Mouse (Mus musculus): Measurements from ENCODE around the gene Lrrc75a. TPM values are rescaled to one million over a fixed set of nuclear protein-coding genes. Genes with fewer than 3 reads are reported as not detected.

Lrrc75a gene
- polyA plus RNA-seq, 1 experiment from 2014 or later, result 10.5 TPM

GRCm38 (mm10) chr11:62612604-62613003 is 35.7 kb downstream of the Lrrc75a start:
- Histone ChIP-seq H3K4me1 (replicated peaks; ENCODE audit: control insufficient read depth, insufficient read depth, low read length) (peaks cover 30% of the 10 kb centered on the region), H3K27ac (peak overlapping the region; percentile 94), H3K4me2 (replicated peaks) (peak overlapping the region; percentile 57), H3K36me3 (replicated peaks; ENCODE audit: control insufficient read depth, insufficient read depth) (peaks cover 20% of the 10 kb centered on the region), H3K27me3 (ENCODE audit: control insufficient read depth, insufficient read depth, low read length) (no peaks in the 10 kb centered on the region), H3K9me3 (ENCODE audit: control insufficient read depth, low read length) (no peaks in the 10 kb centered on the region), H3K4me3 (replicated peaks; ENCODE audit: low read length) (no peak overlapping the region), H3K9ac (peak overlapping the region; percentile 56)
- WGBS, result 36% methylated on average over 10 of the region's 10 CpGs
- DNase-seq (ENCODE audit: low spot score), result no peak
- no peak for ATAC-seq (ENCODE audit: low FRiP score)

GRCm38 (mm10) chr11:62610304-62610703 is 38.0 kb downstream of the Lrrc75a start:
- Histone ChIP-seq H3K9ac (no peak overlapping the region), H3K36me3 (replicated peaks; ENCODE audit: control insufficient read depth, insufficient read depth) (peaks cover 43% of the 10 kb centered on the region), H3K9me3 (ENCODE audit: control insufficient read depth, low read length) (no peaks in the 10 kb centered on the region), H3K4me3 (replicated peaks; ENCODE audit: low read length) (no peak overlapping the region), H3K27ac (no peak overlapping the region), H3K27me3 (ENCODE audit: control insufficient read depth, insufficient read depth, low read length) (no peaks in the 10 kb centered on the region), H3K4me1 (replicated peaks; ENCODE audit: control insufficient read depth, insufficient read depth, low read length) (peaks cover 36% of the 10 kb centered on the region), H3K4me2 (replicated peaks) (no peak overlapping the region)
- DNase-seq (ENCODE audit: low spot score) (no peak), ATAC-seq (ENCODE audit: low FRiP score) (no peak)
- WGBS, result 87% methylated on average over 6 of the region's 6 CpGs

- Histone ChIP-seq H3K36me3 (replicated peaks; ENCODE audit: control insufficient read depth, insufficient read depth) (peaks cover 56% of the 10 kb centered on the region), H3K9me3 (ENCODE audit: control insufficient read depth, low read length) (no peaks in the 10 kb centered on the region), H3K4me2 (replicated peaks) (no peak overlapping the region), H3K4me3 (replicated peaks; ENCODE audit: low read length) (no peak overlapping the region), H3K4me1 (replicated peaks; ENCODE audit: control insufficient read depth, insufficient read depth, low read length) (peaks cover 36% of the 10 kb centered on the region), H3K27me3 (ENCODE audit: control insufficient read depth, insufficient read depth, low read length) (no peaks in the 10 kb centered on the region), H3K9ac (no peak overlapping the region), H3K27ac (no peak overlapping the region)
- 80% methylated on average over 10 of the region's 10 CpGs for WGBS
- ATAC-seq (ENCODE audit: low FRiP score) (no peak), DNase-seq (ENCODE audit: low spot score) (no peak)
These were observed 39.3 kb downstream of the Lrrc75a start for GRCm38 (mm10) chr11:62608826-62609675.

- Histone ChIP-seq H3K4me3 (replicated peaks; ENCODE audit: low read length) (no peak overlapping the region), H3K4me1 (replicated peaks; ENCODE audit: control insufficient read depth, insufficient read depth, low read length) (peaks cover 36% of the 10 kb centered on the region), H3K27me3 (ENCODE audit: control insufficient read depth, insufficient read depth, low read length) (no peaks in the 10 kb centered on the region), H3K27ac (no peak overlapping the region), H3K36me3 (replicated peaks; ENCODE audit: control insufficient read depth, insufficient read depth) (peaks cover 58% of the 10 kb centered on the region), H3K9ac (no peak overlapping the region), H3K4me2 (replicated peaks) (no peak overlapping the region), H3K9me3 (ENCODE audit: control insufficient read depth, low read length) (no peaks in the 10 kb centered on the region)
- 88% methylated on average over 1 of the region's 1 CpGs for WGBS
- DNase-seq (ENCODE audit: low spot score) (no peak), ATAC-seq (ENCODE audit: low FRiP score) (no peak)
These were observed 40.4 kb downstream of the Lrrc75a start for GRCm38 (mm10) chr11:62607952-62608201.

- DNase-seq (ENCODE audit: low spot score), result no peak
- Histone ChIP-seq H3K4me3 (replicated peaks; ENCODE audit: low read length) (no peak overlapping the region), H3K36me3 (replicated peaks; ENCODE audit: control insufficient read depth, insufficient read depth) (peaks cover 58% of the 10 kb centered on the region), H3K9ac (0 out of 2 replicates have a peak overlapping the region, but pooled peaks have one; percentile 5), H3K4me2 (replicated peaks) (no peak overlapping the region), H3K9me3 (ENCODE audit: control insufficient read depth, low read length) (no peaks in the 10 kb centered on the region), H3K27ac (no peak overlapping the region), H3K4me1 (replicated peaks; ENCODE audit: control insufficient read depth, insufficient read depth, low read length) (peaks cover 31% of the 10 kb centered on the region), H3K27me3 (ENCODE audit: control insufficient read depth, insufficient read depth, low read length) (no peaks in the 10 kb centered on the region)
- ATAC-seq (ENCODE audit: low FRiP score), result no peak
- 58% methylated on average over 10 of the region's 10 CpGs for WGBS
These were observed 41.0 kb downstream of the Lrrc75a start for GRCm38 (mm10) chr11:62607170-62607951.

- peak overlapping the region; percentile 84; the same call in 1 of the 2 replicates for H3K9ac ChIP-seq
- 59% methylated on average over 10 of the region's 10 CpGs for WGBS
These were observed 41.8 kb downstream of the Lrrc75a start for GRCm38 (mm10) chr11:62606299-62607169.

GRCm38 (mm10) chr11:62605619-62606298 is 42.6 kb downstream of the Lrrc75a start:
- H3K36me3 ChIP-seq (replicated peaks; ENCODE audit: control insufficient read depth, insufficient read depth), result peaks cover 58% of the 10 kb centered on the region

More at GRCm38 (mm10) chr11:62606299-62607169, 41.8 kb downstream of the Lrrc75a start:
- H3K4me1 ChIP-seq (replicated peaks; ENCODE audit: control insufficient read depth, insufficient read depth, low read length), result peaks cover 27% of the 10 kb centered on the region
- no peak overlapping the region; the same call in 1 of the 2 replicates for H3K4me2 ChIP-seq (replicated peaks)
- DNase-seq (ENCODE audit: low spot score), result no peak
- H3K27me3 ChIP-seq (ENCODE audit: control insufficient read depth, insufficient read depth, low read length), result no peaks in the 10 kb centered on the region
- no peak for ATAC-seq (ENCODE audit: low FRiP score)
- H3K9me3 ChIP-seq (ENCODE audit: control insufficient read depth, low read length), result no peaks in the 10 kb centered on the region
- no peak overlapping the region for H3K27ac ChIP-seq
- no peak overlapping the region for H3K4me3 ChIP-seq (replicated peaks; ENCODE audit: low read length)
- H3K36me3 ChIP-seq (replicated peaks; ENCODE audit: control insufficient read depth, insufficient read depth), result peaks cover 58% of the 10 kb centered on the region

GRCm38 (mm10) chr11:62604886-62605618 is 43.3 kb downstream of the Lrrc75a start:
- DNase-seq (ENCODE audit: low spot score) (no peak), ATAC-seq (ENCODE audit: low FRiP score) (no peak)
- H3K9ac ChIP-seq, result peak overlapping the region; percentile 84
- H3K36me3 ChIP-seq (replicated peaks; ENCODE audit: control insufficient read depth, insufficient read depth), result peaks cover 59% of the 10 kb centered on the region
- no peaks in the 10 kb centered on the region for H3K9me3 ChIP-seq (ENCODE audit: control insufficient read depth, low read length)
- H3K4me3 ChIP-seq (replicated peaks; ENCODE audit: low read length), result peak overlapping the region; percentile 64
- WGBS, result 21% methylated on average over 3 of the region's 3 CpGs
- H3K4me1 ChIP-seq (replicated peaks; ENCODE audit: control insufficient read depth, insufficient read depth, low read length), result peaks cover 27% of the 10 kb centered on the region
- H3K27ac ChIP-seq, result no peak overlapping the region
- H3K4me2 ChIP-seq (replicated peaks), result peak overlapping the region; percentile 89
- no peaks in the 10 kb centered on the region for H3K27me3 ChIP-seq (ENCODE audit: control insufficient read depth, insufficient read depth, low read length)

More at GRCm38 (mm10) chr11:62605619-62606298, 42.6 kb downstream of the Lrrc75a start:
- H3K27me3 ChIP-seq (ENCODE audit: control insufficient read depth, insufficient read depth, low read length), result no peaks in the 10 kb centered on the region
- no peak overlapping the region for H3K4me3 ChIP-seq (replicated peaks; ENCODE audit: low read length)
- 50% methylated on average over 10 of the region's 10 CpGs for whole genome bisulfite sequencing
- H3K4me2 ChIP-seq (replicated peaks), result peak overlapping the region; percentile 89
- ATAC-seq (ENCODE audit: low FRiP score) (no peak), DNase-seq (ENCODE audit: low spot score) (no peak)
- peaks cover 27% of the 10 kb centered on the region for H3K4me1 ChIP-seq (replicated peaks; ENCODE audit: control insufficient read depth, insufficient read depth, low read length)
- H3K27ac ChIP-seq, result no peak overlapping the region
- H3K9ac ChIP-seq, result peak overlapping the region; percentile 84
- H3K9me3 ChIP-seq (ENCODE audit: control insufficient read depth, low read length), result no peaks in the 10 kb centered on the region
